Mouse (Mus musculus): ENCODE results near the gene Cacna1e. TPM values are rescaled to one million over a fixed set of nuclear protein-coding genes. Genes with fewer than 3 reads are reported as not detected.

Cacna1e gene
- polyA plus RNA-seq, 1 experiment from 2014 or later: 0.60 TPM

GRCm38 (mm10) chr1:154688876-154689665 is 195.2 kb downstream of the Cacna1e start:
- Histone ChIP-seq H3K4me1 (0 out of 2 replicates have a peak, but pooled peaks cover 7% of the 10 kb centered on the region), H3K9ac (no peak overlapping the region), H3K27me3 (no peaks in the 10 kb centered on the region), H3K4me3 (no peak overlapping the region), H3K4me2 (no peak overlapping the region), H3K36me3 (no peaks in the 10 kb centered on the region), H3K9me3 (no peaks in the 10 kb centered on the region), H3K27ac (no peak overlapping the region)
- 28% methylated on average over 14 of the region's 14 CpGs for WGBS
- ATAC-seq (ENCODE audit: insufficient number of reproducible peaks, low FRiP score, low TSS enrichment, low read depth): no peak

GRCm38 (mm10) chr1:154686861-154687260 is 197.4 kb downstream of the Cacna1e start:
- 86% methylated on average over 6 of the region's 6 CpGs for WGBS
- Histone ChIP-seq H3K27me3 (no peaks in the 10 kb centered on the region), H3K36me3 (no peaks in the 10 kb centered on the region), H3K4me2 (no peak overlapping the region), H3K9me3 (no peaks in the 10 kb centered on the region), H3K4me3 (no peak overlapping the region), H3K9ac (no peak overlapping the region), H3K27ac (no peak overlapping the region), H3K4me1 (0 out of 2 replicates have a peak, but pooled peaks cover 7% of the 10 kb centered on the region)
- ATAC-seq (ENCODE audit: insufficient number of reproducible peaks, low FRiP score, low TSS enrichment, low read depth): no peak

GRCm38 (mm10) chr1:154683477-154684106 is 200.7 kb downstream of the Cacna1e start:
- Histone ChIP-seq H3K4me3 (no peak overlapping the region), H3K4me2 (no peak overlapping the region), H3K9me3 (no peaks in the 10 kb centered on the region), H3K36me3 (no peaks in the 10 kb centered on the region), H3K27me3 (no peaks in the 10 kb centered on the region), H3K9ac (no peak overlapping the region), H3K4me1 (no peaks in the 10 kb centered on the region), H3K27ac (no peak overlapping the region)
- 52% methylated on average over 1 of the region's 1 CpGs for WGBS
- no peak for ATAC-seq (ENCODE audit: insufficient number of reproducible peaks, low FRiP score, low TSS enrichment, low read depth)

- no peak overlapping the region for H3K4me3 ChIP-seq
- no peak overlapping the region for H3K9ac ChIP-seq
- ATAC-seq (ENCODE audit: insufficient number of reproducible peaks, low FRiP score, low TSS enrichment, low read depth): no peak
- H3K4me1 ChIP-seq: no peaks in the 10 kb centered on the region
- H3K36me3 ChIP-seq: no peaks in the 10 kb centered on the region
- no peak overlapping the region for H3K4me2 ChIP-seq
- no peaks in the 10 kb centered on the region for H3K9me3 ChIP-seq
- no peaks in the 10 kb centered on the region for H3K27me3 ChIP-seq
- 58% methylated on average over 1 of the region's 1 CpGs for WGBS
- H3K27ac ChIP-seq: no peak overlapping the region
Observed at GRCm38 (mm10) chr1:154678989-154679388, 205.3 kb downstream of the Cacna1e start.

GRCm38 (mm10) chr1:154678151-154678550 is 206.2 kb downstream of the Cacna1e start:
- WGBS: 89% methylated on average over 3 of the region's 3 CpGs
- Histone ChIP-seq H3K4me3 (no peak overlapping the region), H3K27me3 (no peaks in the 10 kb centered on the region), H3K9ac (no peak overlapping the region), H3K4me2 (no peak overlapping the region), H3K36me3 (no peaks in the 10 kb centered on the region), H3K9me3 (no peaks in the 10 kb centered on the region), H3K27ac (no peak overlapping the region), H3K4me1 (no peaks in the 10 kb centered on the region)
- no peak for ATAC-seq (ENCODE audit: insufficient number of reproducible peaks, low FRiP score, low TSS enrichment, low read depth)

- 76% methylated on average over 2 of the region's 2 CpGs for WGBS
- Histone ChIP-seq H3K4me2 (no peak overlapping the region), H3K27me3 (no peaks in the 10 kb centered on the region), H3K9me3 (no peaks in the 10 kb centered on the region), H3K4me1 (no peaks in the 10 kb centered on the region), H3K27ac (no peak overlapping the region), H3K4me3 (no peak overlapping the region), H3K36me3 (no peaks in the 10 kb centered on the region), H3K9ac (no peak overlapping the region)
- ATAC-seq (ENCODE audit: insufficient number of reproducible peaks, low FRiP score, low TSS enrichment, low read depth): no peak
Observed at GRCm38 (mm10) chr1:154677677-154678076, 206.6 kb downstream of the Cacna1e start.

- Histone ChIP-seq H3K36me3 (no peaks in the 10 kb centered on the region), H3K4me2 (no peak overlapping the region), H3K27ac (no peak overlapping the region), H3K4me1 (no peaks in the 10 kb centered on the region), H3K4me3 (no peak overlapping the region), H3K9me3 (no peaks in the 10 kb centered on the region), H3K27me3 (no peaks in the 10 kb centered on the region), H3K9ac (no peak overlapping the region)
- ATAC-seq (ENCODE audit: insufficient number of reproducible peaks, low FRiP score, low TSS enrichment, low read depth): no peak
Observed at GRCm38 (mm10) chr1:154663721-154664120, 220.6 kb downstream of the Cacna1e start.

GRCm38 (mm10) chr1:154661977-154662376 is 222.3 kb downstream of the Cacna1e start:
- H3K4me2 ChIP-seq: no peak overlapping the region
- no peaks in the 10 kb centered on the region for H3K27me3 ChIP-seq
- H3K4me3 ChIP-seq: no peak overlapping the region
- H3K9me3 ChIP-seq: no peaks in the 10 kb centered on the region
- no peak overlapping the region for H3K27ac ChIP-seq
- no peak for ATAC-seq (ENCODE audit: insufficient number of reproducible peaks, low FRiP score, low TSS enrichment, low read depth)
- H3K4me1 ChIP-seq: no peaks in the 10 kb centered on the region
- no peaks in the 10 kb centered on the region for H3K36me3 ChIP-seq
- H3K9ac ChIP-seq: no peak overlapping the region
- WGBS: 69% methylated on average over 5 of the region's 5 CpGs

- no peak overlapping the region for H3K27ac ChIP-seq
- H3K36me3 ChIP-seq: no peaks in the 10 kb centered on the region
- ATAC-seq (ENCODE audit: insufficient number of reproducible peaks, low FRiP score, low TSS enrichment, low read depth): 0 out of 2 replicates have a peak, but pooled peaks have one; percentile 20
- no peak overlapping the region for H3K9ac ChIP-seq
- no peaks in the 10 kb centered on the region for H3K9me3 ChIP-seq
- 48% methylated on average over 7 of the region's 7 CpGs for WGBS
- H3K27me3 ChIP-seq: no peaks in the 10 kb centered on the region
- no peak overlapping the region for H3K4me2 ChIP-seq
- H3K4me1 ChIP-seq: no peaks in the 10 kb centered on the region
- no peak overlapping the region for H3K4me3 ChIP-seq
Observed at GRCm38 (mm10) chr1:154661221-154661864, 223.0 kb downstream of the Cacna1e start.

GRCm38 (mm10) chr1:154657366-154657765 is 226.9 kb downstream of the Cacna1e start:
- Histone ChIP-seq H3K36me3 (no peaks in the 10 kb centered on the region), H3K27me3 (no peaks in the 10 kb centered on the region), H3K4me2 (no peak overlapping the region), H3K9ac (no peak overlapping the region), H3K4me1 (no peaks in the 10 kb centered on the region), H3K9me3 (no peaks in the 10 kb centered on the region), H3K4me3 (no peak overlapping the region), H3K27ac (no peak overlapping the region)
- ATAC-seq (ENCODE audit: insufficient number of reproducible peaks, low FRiP score, low TSS enrichment, low read depth): no peak
- 51% methylated on average over 5 of the region's 5 CpGs for WGBS

GRCm38 (mm10) chr1:154653951-154654350 is 230.3 kb downstream of the Cacna1e start:
- H3K9ac ChIP-seq: no peak overlapping the region
- no peaks in the 10 kb centered on the region for H3K36me3 ChIP-seq
- no peak overlapping the region for H3K4me3 ChIP-seq
- H3K4me1 ChIP-seq: no peaks in the 10 kb centered on the region
- H3K27ac ChIP-seq: no peak overlapping the region
- no peak for ATAC-seq (ENCODE audit: insufficient number of reproducible peaks, low FRiP score, low TSS enrichment, low read depth)
- no peak overlapping the region for H3K4me2 ChIP-seq
- no peaks in the 10 kb centered on the region for H3K27me3 ChIP-seq
- WGBS: 68% methylated on average over 2 of the region's 2 CpGs
- no peaks in the 10 kb centered on the region for H3K9me3 ChIP-seq

Data from limb, embryonic 15.5 days (tissue).